Mouse (Mus musculus): ENCODE data around the gene Esyt3.
A peak's percentile ranks its signal among the peaks of the same experiment; 100 is the strongest.

Gene Esyt3

DNA sequence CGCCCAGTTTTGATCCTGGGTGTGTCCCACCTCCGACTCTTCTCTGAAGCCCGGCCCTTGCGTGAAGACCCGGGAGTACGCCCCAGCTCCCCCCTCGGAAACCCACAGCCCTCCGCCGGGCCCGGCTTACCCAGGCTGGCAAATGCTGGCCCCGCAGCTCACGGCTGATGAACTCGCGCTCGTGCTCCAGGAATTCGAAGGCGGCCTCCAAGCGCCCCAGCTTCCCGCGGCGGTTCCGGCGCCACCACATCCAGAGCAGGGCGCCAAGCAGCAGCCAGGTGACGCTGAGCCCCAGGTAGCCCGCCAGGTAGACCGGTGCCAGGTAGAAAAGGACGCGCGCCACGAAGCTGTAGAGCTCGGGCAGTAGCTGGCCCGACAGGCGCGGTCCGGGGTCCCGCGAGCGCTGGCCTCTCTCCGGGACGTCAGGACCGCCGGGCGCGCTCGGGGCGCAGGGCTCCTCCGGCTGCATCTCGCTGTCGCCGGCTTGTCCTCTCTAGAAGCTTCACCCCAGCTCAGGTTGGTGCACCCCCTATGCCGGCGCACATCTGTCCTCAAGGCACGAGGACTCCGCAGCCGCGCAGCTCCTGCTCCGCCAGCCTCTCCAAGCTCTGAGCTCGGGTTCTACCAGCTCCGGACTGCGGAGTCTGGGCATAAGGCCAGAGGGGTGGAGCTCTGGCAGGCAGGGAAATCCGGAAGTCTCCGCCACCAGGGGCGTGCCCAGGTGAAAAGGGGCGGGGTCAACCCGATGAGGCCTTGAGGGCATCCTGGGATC lies at the start of gene Esyt3:
Esyt3 (minus strand) TSS at position 637 of the 772 bp plus-strand sequence.
- no peak for TF ChIP-seq GATA4 (IDR thresholded peaks at IDR 0.05; ENCODE audit: insufficient replicate concordance, low read length)

- TF ChIP-seq GATA4 (IDR thresholded peaks at IDR 0.05; ENCODE audit: insufficient replicate concordance, low read length), result no peak
These were observed 43.1 kb upstream of the Esyt3 start for GRCm38 (mm10) chr9:99401288-99401974.

DNA sequence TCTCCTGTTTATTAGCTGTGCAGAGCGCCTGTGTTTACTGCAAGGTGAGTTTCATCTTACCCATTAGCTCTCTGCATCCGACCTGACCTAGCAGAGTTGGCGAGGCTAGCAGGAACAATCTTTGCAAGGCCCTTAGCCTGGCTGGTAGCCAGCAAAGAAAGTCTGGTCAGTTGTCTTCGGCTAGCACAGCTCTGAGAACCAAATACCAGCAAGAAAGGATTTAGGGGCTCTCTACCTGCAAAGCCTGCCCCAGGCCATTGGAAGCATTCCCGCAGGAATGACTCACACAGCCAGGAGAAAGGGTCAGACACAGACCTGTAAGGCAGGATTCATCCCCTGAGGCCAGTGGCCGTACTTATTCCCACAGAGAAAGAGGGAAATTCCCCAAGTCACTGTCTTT lies 42.4 kb upstream of the Esyt3 start:
- no peak for TF ChIP-seq GATA4 (IDR thresholded peaks at IDR 0.05; ENCODE audit: insufficient replicate concordance, low read length)

GRCm38 (mm10) chr9:99397056-99397815 lies 38.9 kb upstream of the Esyt3 start:
- TF ChIP-seq GATA4 (IDR thresholded peaks at IDR 0.05; ENCODE audit: insufficient replicate concordance, low read length), result no peak

DNA sequence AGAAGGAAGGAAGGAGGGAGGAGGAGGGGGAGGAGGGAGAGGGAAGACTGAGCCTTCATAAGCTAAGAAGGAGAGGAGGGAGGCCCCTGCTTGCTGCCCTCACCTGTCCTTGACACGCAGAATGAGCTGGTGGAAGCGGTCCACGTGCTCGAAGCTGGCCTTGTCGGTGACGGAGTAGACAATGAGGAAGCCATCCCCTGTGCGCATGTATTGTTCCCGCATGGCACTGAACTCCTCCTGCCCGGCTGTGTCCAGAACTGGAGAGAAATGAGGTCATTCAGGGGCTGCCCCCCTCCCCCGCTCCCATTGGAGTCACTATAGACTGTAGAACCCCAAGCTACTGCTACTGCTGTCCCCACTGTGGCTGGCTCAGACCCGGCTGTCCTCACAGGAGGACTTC lies 36.0 kb upstream of the Esyt3 start:
- no peak for TF ChIP-seq GATA4 (IDR thresholded peaks at IDR 0.05; ENCODE audit: insufficient replicate concordance, low read length)

DNA sequence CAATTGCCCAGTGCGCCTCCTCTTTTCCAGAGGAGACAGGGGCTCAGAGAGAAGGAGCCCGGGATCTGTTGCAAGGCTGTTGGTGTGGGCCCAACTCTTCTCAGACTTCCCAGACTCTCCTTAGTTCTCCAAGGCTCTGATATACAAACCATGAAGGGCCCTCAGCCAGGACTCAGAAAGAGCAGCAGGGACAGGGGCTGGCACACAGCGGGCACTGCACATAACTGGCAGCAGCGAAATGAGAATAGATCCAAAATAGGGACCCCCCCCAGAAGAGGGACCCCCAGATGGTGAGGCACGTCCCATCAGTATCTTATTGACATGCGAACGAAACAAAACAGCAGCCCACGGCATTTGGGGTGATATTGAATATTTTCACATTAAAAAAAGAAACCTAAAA lies 34.8 kb upstream of the Esyt3 start:
- TF ChIP-seq GATA4 (IDR thresholded peaks at IDR 0.05; ENCODE audit: insufficient replicate concordance, low read length), result no peak

- no peak for TF ChIP-seq GATA4 (IDR thresholded peaks at IDR 0.05; ENCODE audit: insufficient replicate concordance, low read length)
These were observed 33.2 kb upstream of the Esyt3 start for GRCm38 (mm10) chr9:99391557-99391956.

- TF ChIP-seq GATA4 (IDR thresholded peaks at IDR 0.05; ENCODE audit: insufficient replicate concordance, low read length), result no peak
These were observed 32.4 kb upstream of the Esyt3 start for GRCm38 (mm10) chr9:99390716-99391115.

DNA sequence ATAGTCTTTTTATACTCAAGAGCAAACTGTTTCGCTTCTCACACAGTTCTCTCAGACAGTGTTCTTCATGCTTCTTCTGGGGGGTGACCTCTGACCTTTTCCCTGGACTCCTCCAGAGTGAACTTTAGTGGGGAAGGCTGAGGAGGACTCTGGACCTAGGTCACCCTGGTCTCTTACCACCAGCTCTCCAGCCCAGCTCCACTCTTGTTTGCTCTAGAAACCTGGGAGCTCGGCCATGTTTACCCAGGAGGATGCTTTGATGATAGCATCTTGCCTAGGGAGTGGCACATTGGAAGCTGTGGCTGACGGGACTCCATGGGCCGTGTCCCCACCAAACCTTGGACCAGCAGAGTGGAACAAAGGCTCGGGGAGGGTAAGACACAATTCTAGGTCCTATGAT lies 31.8 kb upstream of the Esyt3 start:
- peak; percentile 22; the same call in 1 of the 2 replicates for TF ChIP-seq GATA4 (IDR thresholded peaks at IDR 0.05; ENCODE audit: insufficient replicate concordance, low read length)

DNA sequence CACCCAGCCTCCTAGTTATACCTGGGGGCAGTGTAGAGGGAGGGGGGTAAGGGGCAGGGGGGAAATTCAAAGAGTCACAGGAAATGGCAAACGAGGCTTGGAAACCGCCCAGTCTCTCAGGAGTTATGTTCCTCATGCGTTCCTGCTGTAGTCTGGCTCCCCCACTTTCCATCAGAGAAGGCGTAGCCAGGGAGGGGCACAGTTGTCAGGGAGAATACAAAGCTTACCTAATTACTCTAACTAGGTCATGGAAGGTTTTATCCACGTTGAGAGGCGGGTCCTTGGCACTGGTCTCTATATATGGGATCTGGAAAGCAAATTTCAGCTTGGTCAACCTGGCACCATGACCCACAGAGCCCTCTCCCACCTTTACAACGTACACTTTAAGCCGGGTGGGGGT lies 31.1 kb upstream of the Esyt3 start:
- TF ChIP-seq GATA4 (IDR thresholded peaks at IDR 0.05; ENCODE audit: insufficient replicate concordance, low read length), result no peak

DNA sequence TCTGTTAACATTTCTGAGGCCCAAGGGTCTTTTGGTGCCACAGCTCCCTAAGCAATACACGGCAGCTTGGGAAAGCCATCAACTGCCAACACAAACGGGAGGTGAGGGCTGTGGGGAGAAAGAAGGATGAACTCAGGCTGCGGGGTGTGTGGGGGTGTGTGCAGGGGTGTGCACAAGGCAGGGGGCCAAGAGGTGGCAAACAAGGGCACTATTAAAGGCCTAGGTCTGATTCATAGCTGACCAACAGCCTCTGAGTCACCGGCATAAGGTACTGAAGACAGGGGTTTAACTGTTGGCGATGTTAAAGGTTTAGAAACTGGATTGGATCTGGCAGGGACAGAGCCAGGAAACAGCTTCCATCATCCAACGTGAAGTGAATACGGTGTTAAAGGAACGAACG lies 30.5 kb upstream of the Esyt3 start:
- no peak for TF ChIP-seq GATA4 (IDR thresholded peaks at IDR 0.05; ENCODE audit: insufficient replicate concordance, low read length)

DNA sequence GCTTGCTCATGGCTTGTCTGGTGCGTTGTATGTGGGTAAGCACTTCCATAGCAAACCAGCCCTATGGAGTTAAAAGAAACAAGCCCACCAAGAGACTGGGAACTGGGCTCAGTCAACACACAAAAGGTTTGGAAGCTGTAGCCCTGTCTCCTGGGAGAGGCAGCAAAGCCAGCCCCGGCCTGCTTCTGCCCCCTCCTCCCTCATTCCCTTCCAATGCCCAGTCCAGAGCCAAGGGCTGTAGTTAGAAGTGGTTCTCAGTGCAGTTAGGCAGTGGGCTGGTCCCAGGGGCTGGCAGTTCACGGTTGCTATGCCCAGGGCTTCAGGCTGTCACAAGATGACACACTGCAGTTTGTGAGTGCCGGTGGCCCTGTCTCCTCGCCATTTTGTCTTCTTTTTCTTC lies 29.7 kb upstream of the Esyt3 start:
- TF ChIP-seq GATA4 (IDR thresholded peaks at IDR 0.05; ENCODE audit: insufficient replicate concordance, low read length), result no peak

GRCm38 (mm10) chr9:99382556-99382955 lies 24.2 kb upstream of the Esyt3 start:
- TF ChIP-seq GATA4 (IDR thresholded peaks at IDR 0.05; ENCODE audit: insufficient replicate concordance, low read length), result no peak

DNA sequence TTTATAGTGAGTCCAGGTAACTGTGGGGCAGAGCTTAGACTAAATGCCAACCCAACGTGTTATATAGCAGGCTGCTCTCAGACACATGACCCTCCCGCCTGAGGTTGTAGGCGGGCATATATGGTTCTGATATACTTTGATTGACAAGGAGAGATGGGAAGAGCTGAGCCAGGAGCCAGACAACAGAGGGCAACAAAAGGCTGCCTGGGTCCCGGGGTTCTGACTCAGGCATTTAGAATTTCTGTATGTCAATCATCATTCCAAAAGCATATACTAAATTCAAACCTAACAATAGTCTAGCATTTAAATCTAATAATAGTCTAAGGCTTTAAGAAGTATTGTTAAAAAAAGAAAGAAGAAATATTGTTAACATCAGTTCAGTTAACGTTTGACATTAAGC lies 20.8 kb upstream of the Esyt3 start:
- TF ChIP-seq GATA4 (IDR thresholded peaks at IDR 0.05; ENCODE audit: insufficient replicate concordance, low read length), result no peak

- no peak for TF ChIP-seq GATA4 (IDR thresholded peaks at IDR 0.05; ENCODE audit: insufficient replicate concordance, low read length)
These were observed 18.4 kb upstream of the Esyt3 start for GRCm38 (mm10) chr9:99376591-99377418.
